Comparison of ENCODE assay signal across 23 mouse cellular contexts in the genomic region with DNA sequence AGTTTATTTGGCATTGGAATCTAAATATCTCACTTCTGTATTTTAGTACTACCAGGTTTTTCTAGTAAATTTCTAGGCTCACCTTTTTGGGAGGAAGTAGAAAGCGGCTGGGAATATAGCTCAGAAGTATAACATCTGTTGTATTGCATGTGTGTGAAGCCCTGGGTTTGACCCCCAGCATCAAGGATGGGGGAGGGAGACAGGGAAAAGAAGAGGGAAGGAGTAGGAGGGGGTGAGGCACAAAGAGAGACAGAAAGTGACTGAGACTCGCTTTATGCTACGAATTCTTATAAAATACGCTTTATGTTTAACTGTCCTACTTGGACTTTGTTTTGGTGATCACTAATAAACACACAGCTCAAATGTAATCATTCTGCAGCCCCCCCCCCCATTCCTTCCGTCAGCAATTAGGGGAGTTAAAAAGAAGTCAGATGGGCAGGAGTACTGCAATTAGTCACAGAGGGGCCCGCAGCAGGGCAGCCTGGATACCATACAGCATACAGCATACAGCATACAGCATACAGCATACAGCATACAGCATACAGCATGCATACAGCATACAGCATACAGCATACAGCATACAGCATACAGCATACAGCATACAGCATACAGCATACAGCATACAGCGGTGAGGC.
"Had no signal": no experiment of that assay in that cellular context is flagged by ENCODE, and none has a peak within 500 bp of the region (broad histone marks: within the 10 kb centered on the region; RNA-seq: fewer than 3 reads in every experiment).

No protein-coding gene starts in this region.

- H3K9me3 ChIP-seq: limb, embryonic 15.5 days; lung, embryonic 15.5 days; midbrain, embryonic 10.5 days; midbrain, embryonic 13.5 days; neural tube, embryonic 13.5 days had no signal

- ATAC-seq: liver, postnatal 0 days; midbrain, embryonic 13.5 days; midbrain, embryonic 16.5 days had no signal

- H3K4me3 ChIP-seq: layer of hippocampus, adult 2 months; limb, embryonic 15.5 days; lung, embryonic 15.5 days; midbrain, embryonic 10.5 days; midbrain, embryonic 13.5 days; myocyte; neural tube, embryonic 13.5 days had no signal

- H3K27me3 ChIP-seq: limb, embryonic 15.5 days; lung, embryonic 15.5 days; midbrain, embryonic 13.5 days; neural tube, embryonic 13.5 days had no signal

- H3K4me1 ChIP-seq: limb, embryonic 15.5 days; lung, embryonic 15.5 days; midbrain, embryonic 10.5 days; midbrain, embryonic 13.5 days had no signal

- H3K4me2 ChIP-seq: limb, embryonic 15.5 days; liver, embryonic 11.5 days; lung, embryonic 15.5 days; midbrain, embryonic 13.5 days; neural tube, embryonic 13.5 days had no signal

- DNase-seq: kidney, adult 2 months; kidney, postnatal 25 days; layer of hippocampus, adult 9-11 months; liver, postnatal 0 days; lung, postnatal 10 days; lung, postnatal 4 days; retina, postnatal 1 day; right cerebral cortex, postnatal 25 days; spleen, adult 18-20 months; thymus, adult 2 months; thymus, postnatal 14 days; thymus, postnatal 4 days had no signal

- H3K9ac ChIP-seq: limb, embryonic 15.5 days; liver, embryonic 14.5 days; liver, postnatal 0 days; lung, embryonic 15.5 days; midbrain, embryonic 13.5 days; neural tube, embryonic 13.5 days had no signal

- H3K27ac ChIP-seq: kidney, postnatal 0 days; layer of hippocampus, adult 2 months; limb, embryonic 15.5 days; liver, embryonic 14.5 days; lung, embryonic 15.5 days; midbrain, embryonic 10.5 days; midbrain, embryonic 13.5 days; neural tube, embryonic 13.5 days had no signal
